ENCODE assay signal across 12 mouse cellular contexts in the genomic region with DNA sequence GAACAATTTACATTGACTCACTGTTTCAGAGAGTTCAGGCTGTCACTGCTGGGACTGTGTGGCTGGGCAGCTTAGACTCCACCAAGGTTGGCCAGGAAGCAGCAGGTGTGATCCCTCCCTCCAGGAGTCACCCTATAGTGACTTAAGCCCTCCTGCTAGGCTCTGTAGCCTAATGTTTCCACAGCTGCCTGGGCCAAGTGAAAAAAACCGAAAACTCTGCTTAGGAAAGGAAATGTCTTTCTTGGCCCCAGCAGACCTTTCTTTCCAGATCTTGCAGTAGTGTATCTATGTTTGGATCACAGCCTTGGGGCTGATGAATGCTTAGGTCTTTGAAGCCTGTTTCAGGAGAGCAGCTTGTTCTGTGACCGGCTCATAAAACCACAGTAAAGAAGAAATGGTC. TPM values are rescaled to one million over a fixed set of nuclear protein-coding genes. Genes with fewer than 3 reads are reported as not detected.
A peak's percentile ranks its signal among the peaks of the same experiment; 100 is the strongest.
DNase-seq lines count a peak whose midpoint lies in the region; ATAC-seq and TF ChIP-seq lines count a peak whose summit lies in the region.
"Had no signal": no experiment of that assay in that cellular context is flagged by ENCODE, and none has a peak within 500 bp of the region (broad histone marks: within the 10 kb centered on the region; RNA-seq: fewer than 3 reads in every experiment).

No protein-coding gene starts in this region.

- no peak for DNase-seq in hindbrain, embryonic 14.5 days (ENCODE audit: low spot score)
- DNase-seq in ES-E14 (ENCODE audit: low read depth, low spot score): no peak
- no peak for DNase-seq in limb, embryonic 10.5 days (ENCODE audit: low spot score)
- DNase-seq in cerebellum, adult 18-20 months: no peak
- no peak for DNase-seq in retina, embryonic 14.5 days (ENCODE audit: low spot score)
- no peak for DNase-seq in left cerebral cortex, adult 9 months (ENCODE audit: low spot score in 2 of 2)
- DNase-seq: cerebellum, postnatal 25 days; thymus, postnatal 14 days had no signal

- TF ChIP-seq CTCF in E14TG2a.4 (conservative IDR thresholded peaks at IDR 0.05; ENCODE audit: low read length): no peak

- H3K9ac ChIP-seq in hindbrain, embryonic 13.5 days: no peak overlapping the region
- H3K9ac ChIP-seq in hindbrain, embryonic 14.5 days: no peak overlapping the region
- no peak overlapping the region for H3K9ac ChIP-seq in ES-E14 (ENCODE audit: insufficient read depth, low read depth, low read length, poor library complexity, severe bottlenecking)
- H3K9ac ChIP-seq: neural tube, embryonic 12.5 days had no signal

- no peaks in the 10 kb centered on the region for H3K27me3 ChIP-seq in hindbrain, embryonic 13.5 days
- H3K27me3 ChIP-seq in hindbrain, embryonic 14.5 days (ENCODE audit: control insufficient read depth, insufficient read depth, low read length): no peaks in the 10 kb centered on the region
- H3K27me3 ChIP-seq in E14TG2a.4 (ENCODE audit: insufficient read depth, low read length): no peaks in the 10 kb centered on the region
- no peaks in the 10 kb centered on the region for H3K27me3 ChIP-seq in limb, embryonic 10.5 days (ENCODE audit: low read depth, poor library complexity, severe bottlenecking)
- H3K27me3 ChIP-seq: neural tube, embryonic 12.5 days had no signal

- no peaks in the 10 kb centered on the region for H3K36me3 ChIP-seq in hindbrain, embryonic 13.5 days
- no peaks in the 10 kb centered on the region for H3K36me3 ChIP-seq in hindbrain, embryonic 14.5 days (replicated peaks; ENCODE audit: control insufficient read depth, insufficient read depth)
- no peaks in the 10 kb centered on the region for H3K36me3 ChIP-seq in E14TG2a.4 (ENCODE audit: insufficient read depth, low read length)
- H3K36me3 ChIP-seq in ES-E14 (ENCODE audit: control insufficient read depth, insufficient read depth, low read length, poor library complexity, severe bottlenecking): no peaks in the 10 kb centered on the region
- H3K36me3 ChIP-seq in limb, embryonic 10.5 days: no peaks in the 10 kb centered on the region
- H3K36me3 ChIP-seq: neural tube, embryonic 12.5 days had no signal

- ATAC-seq in hindbrain, embryonic 13.5 days (ENCODE audit: low FRiP score): no peak; the same call in 1 of the 2 replicates
- no peak for ATAC-seq in hindbrain, embryonic 14.5 days (ENCODE audit: low FRiP score)

- 53% methylated on average over 2 of the region's 2 CpGs for WGBS in hindbrain, embryonic 13.5 days
- WGBS in hindbrain, embryonic 14.5 days: 69% methylated on average over 2 of the region's 2 CpGs
- 65% methylated on average over 2 of the region's 2 CpGs for WGBS in limb, embryonic 10.5 days

- peaks cover 12% of the 10 kb centered on the region for H3K4me1 ChIP-seq in hindbrain, embryonic 13.5 days (replicated peaks)
- 0 out of 2 replicates have a peak, but pooled peaks cover 8% of the 10 kb centered on the region for H3K4me1 ChIP-seq in hindbrain, embryonic 14.5 days (replicated peaks; ENCODE audit: control insufficient read depth, insufficient read depth, low read length)
- H3K4me1 ChIP-seq in E14TG2a.4 (replicated peaks; ENCODE audit: low read depth, low read length) (peaks cover 28% of the 10 kb centered on the region), ES-E14 (ENCODE audit: control insufficient read depth in 2 of 2, insufficient read depth in 2 of 2, low read length in 2 of 2, poor library complexity in 1 of 2) (peaks cover 0 to 17% of the 10 kb centered on the region in 2 experiments; a peak in 2 of 4 replicates)
- peaks cover 25% of the 10 kb centered on the region for H3K4me1 ChIP-seq in limb, embryonic 10.5 days

- H3K4me2 ChIP-seq in hindbrain, embryonic 13.5 days: no peak overlapping the region
- H3K4me2 ChIP-seq in hindbrain, embryonic 14.5 days (replicated peaks): no peak overlapping the region
- H3K4me2 ChIP-seq: midbrain, embryonic 11.5 days; neural tube, embryonic 12.5 days had no signal

- H3K9me3 ChIP-seq in hindbrain, embryonic 13.5 days: 0 out of 2 replicates have a peak, but pooled peaks cover 6% of the 10 kb centered on the region
- H3K9me3 ChIP-seq in hindbrain, embryonic 14.5 days (ENCODE audit: control insufficient read depth, low read length): no peaks in the 10 kb centered on the region; the same call in 1 of the 2 replicates
- H3K9me3 ChIP-seq in E14TG2a.4 (ENCODE audit: low read length): no peaks in the 10 kb centered on the region
- no peaks in the 10 kb centered on the region for H3K9me3 ChIP-seq in ES-E14 (ENCODE audit: control insufficient read depth, insufficient read depth, low read depth, low read length)
- H3K9me3 ChIP-seq in limb, embryonic 10.5 days (replicated peaks): no peaks in the 10 kb centered on the region; the same call in 1 of the 2 replicates
- H3K9me3 ChIP-seq: neural tube, embryonic 12.5 days had no signal

- no peak overlapping the region for H3K4me3 ChIP-seq in hindbrain, embryonic 13.5 days
- H3K4me3 ChIP-seq in hindbrain, embryonic 14.5 days (replicated peaks; ENCODE audit: low read length): no peak overlapping the region
- peak overlapping the region; percentile 17; the same call in 1 of the 2 replicates for H3K4me3 ChIP-seq in E14TG2a.4 (replicated peaks; ENCODE audit: low read length)
- H3K4me3 ChIP-seq in ES-E14 (ENCODE audit: insufficient read depth in 1 of 2, low read depth in 1 of 2, low read length in 2 of 2, poor library complexity in 1 of 2, severe bottlenecking in 1 of 2): no peak overlapping the region
- H3K4me3 ChIP-seq in limb, embryonic 10.5 days: no peak overlapping the region
- H3K4me3 ChIP-seq: neural tube, embryonic 12.5 days had no signal

- in situ Hi-C loops in ES-E14 (cut with MboI; ENCODE audit: low sequenced_read_pairs in 2 of 2, unreplicated experiment in 2 of 2): no loop called here

- H3K27ac ChIP-seq in hindbrain, embryonic 13.5 days: peak overlapping the region; percentile 64; the same call in 1 of the 2 replicates
- no peak overlapping the region for H3K27ac ChIP-seq in hindbrain, embryonic 14.5 days
- H3K27ac ChIP-seq in ES-E14 (ENCODE audit: insufficient read depth, low read depth, low read length, poor library complexity, severe bottlenecking): peak overlapping the region; percentile 39; the same call in 1 of the 2 replicates
- H3K27ac ChIP-seq in limb, embryonic 10.5 days: peak overlapping the region; percentile 85
- H3K27ac ChIP-seq: neural tube, embryonic 12.5 days had no signal

TF ChIP-seq in ES-E14, 5 proteins besides CTCF, POLR2A, EP300 and RAD21:
- no peak for TF ChIP-seq ZNF384 (IDR thresholded peaks at IDR 0.05; ENCODE audit: low read depth, low read length)
- TF ChIP-seq MAFK (IDR thresholded peaks at IDR 0.05; ENCODE audit: insufficient read depth, low read depth, low read length): no peak
- TF ChIP-seq HCFC1 (IDR thresholded peaks at IDR 0.05; ENCODE audit: borderline replicate concordance, insufficient read depth, low read length): no peak
- TF ChIP-seq CHD2 (IDR thresholded peaks at IDR 0.05; ENCODE audit: low read depth, low read length): no peak
TF ChIP-seq in ES-E14: peak in this region for 0.

RNA-seq across cellular contexts. Expression of gene Rrm2, which starts 15.4 kb away (rescaled TPM):
- 71.9 and 90.1 TPM in 2 replicates for polyA plus RNA-seq in hindbrain, embryonic 13.5 days (2015; fragmentation: Nextera tagmentation; extraction: Ambion mirVana)
- polyA plus RNA-seq in hindbrain, embryonic 14.5 days (2014; fragmentation: Nextera tagmentation; extraction: Ambion mirVana): 42.8 and 52.5 TPM in 2 replicates
- total RNA-seq in ES-E14 (2012; rRNA removed): 98.6 and 112 TPM in 2 replicates
- polyA plus RNA-seq in limb, embryonic 10.5 days (2016; fragmentation: Nextera tagmentation; extraction: Ambion mirVana): 631 and 705 TPM in 2 replicates

RNA-seq across cellular contexts. Expression of gene Cys1, which starts 41.8 kb away (rescaled TPM):
- polyA plus RNA-seq in hindbrain, embryonic 13.5 days (2015; fragmentation: Nextera tagmentation; extraction: Ambion mirVana): 0.56 and 1.6 TPM in 2 replicates
- polyA plus RNA-seq in hindbrain, embryonic 14.5 days (2014; fragmentation: Nextera tagmentation; extraction: Ambion mirVana): 2.3 and 2.6 TPM in 2 replicates
- total RNA-seq in ES-E14 (2012; rRNA removed): not detected in 2 replicates
- 0.21 TPM in 1 of 2 replicates, not detected in the other for polyA plus RNA-seq in limb, embryonic 10.5 days (2016; fragmentation: Nextera tagmentation; extraction: Ambion mirVana)
